Mouse (Mus musculus): ENCODE results near the gene Dnajc5.
A peak's percentile ranks its signal among the peaks of the same experiment; 100 is the strongest.

Dnajc5 gene

GRCm38 (mm10) chr2:181572921-181573920 lies 52.9 kb downstream of the Dnajc5 start:
- DNase-seq (ENCODE audit: low read depth, low spot score) = no peak

GRCm38 (mm10) chr2:181573961-181574360 lies 53.7 kb downstream of the Dnajc5 start:
- no peak for DNase-seq (ENCODE audit: low read depth, low spot score)

GRCm38 (mm10) chr2:181574921-181575545 lies 54.7 kb downstream of the Dnajc5 start:
- DNase-seq (ENCODE audit: low read depth, low spot score) = no peak

- no peak for DNase-seq (ENCODE audit: low read depth, low spot score)
Observed at GRCm38 (mm10) chr2:181576613-181577012, 56.3 kb downstream of the Dnajc5 start.

GRCm38 (mm10) chr2:181577126-181577525 lies 56.8 kb downstream of the Dnajc5 start:
- DNase-seq (ENCODE audit: low read depth, low spot score) = no peak

GRCm38 (mm10) chr2:181577981-181578581 lies 57.8 kb downstream of the Dnajc5 start:
- DNase-seq (ENCODE audit: low read depth, low spot score) = no peak

GRCm38 (mm10) chr2:181578790-181579618 lies 58.7 kb downstream of the Dnajc5 start:
- DNase-seq (ENCODE audit: low read depth, low spot score) = no peak

GRCm38 (mm10) chr2:181579681-181580080 lies 59.4 kb downstream of the Dnajc5 start:
- no peak for DNase-seq (ENCODE audit: low read depth, low spot score)

- no peak for DNase-seq (ENCODE audit: low read depth, low spot score)
Observed at GRCm38 (mm10) chr2:181580131-181580772, 60.0 kb downstream of the Dnajc5 start.

- DNase-seq (ENCODE audit: low read depth, low spot score) = peak; percentile 95
Observed at GRCm38 (mm10) chr2:181581016-181581401, 60.7 kb downstream of the Dnajc5 start.

- DNase-seq (ENCODE audit: low read depth, low spot score) = peak; percentile 77
Observed at GRCm38 (mm10) chr2:181581402-181582120, 61.3 kb downstream of the Dnajc5 start.

- no peak for DNase-seq (ENCODE audit: low read depth, low spot score)
Observed at GRCm38 (mm10) chr2:181582358-181582757, 62.1 kb downstream of the Dnajc5 start.

GRCm38 (mm10) chr2:181582939-181583338 lies 62.7 kb downstream of the Dnajc5 start:
- DNase-seq (ENCODE audit: low read depth, low spot score) = no peak

- no peak for DNase-seq (ENCODE audit: low read depth, low spot score)
Observed at GRCm38 (mm10) chr2:181583460-181584257, 63.4 kb downstream of the Dnajc5 start.

GRCm38 (mm10) chr2:181584411-181584942 lies 64.2 kb downstream of the Dnajc5 start, which contains the start of gene Uckl1:
Gene Uckl1 (minus strand): TSS chr2:181584892.
- DNase-seq (ENCODE audit: low read depth, low spot score) = no peak

GRCm38 (mm10) chr2:181585506-181585905 lies 65.2 kb downstream of the Dnajc5 start:
- no peak for DNase-seq (ENCODE audit: low read depth, low spot score)

GRCm38 (mm10) chr2:181586124-181586523 lies 65.8 kb downstream of the Dnajc5 start:
- no peak for DNase-seq (ENCODE audit: low read depth, low spot score)

- DNase-seq (ENCODE audit: low read depth, low spot score) = no peak
Observed at GRCm38 (mm10) chr2:181587796-181588195, 67.5 kb downstream of the Dnajc5 start.

GRCm38 (mm10) chr2:181588229-181588780 lies 68.0 kb downstream of the Dnajc5 start:
- DNase-seq (ENCODE audit: low read depth, low spot score) = no peak

Measured in mesoderm, embryonic 11.5 days (tissue).